Mouse (Mus musculus) mouse embryonic stem cell (cell line): ENCODE results near the gene Cab39l.

Experiments used
- in situ Hi-C, 2 experiments: fragments of 300-500 bp; cut with MboI; formaldehyde crosslinking; loops; 1 replicate in 1 of 2; 3 replicates in 1 of 2; pipeline ENCODE4 v1.14.3; 2019 to 2020; ENCODE audit warnings: low sequenced_read_pairs in 2 of 2, low pct_unique_long_range_greater_than_20kb in 1 of 2, mixed read lengths in 1 of 2; ENCODE audit not compliant: unreplicated experiment in 1 of 2

Gene Cab39l

GRCm38 (mm10) chr14:59612920-59613625 lies 172.3 kb downstream of the Cab39l start:
- in situ Hi-C loops = loop anchor here (5.0 to 10.0 kb wide), 2 partner anchors 332 to 404 kb away; no protein-coding TSS in a partner anchor

DNA sequence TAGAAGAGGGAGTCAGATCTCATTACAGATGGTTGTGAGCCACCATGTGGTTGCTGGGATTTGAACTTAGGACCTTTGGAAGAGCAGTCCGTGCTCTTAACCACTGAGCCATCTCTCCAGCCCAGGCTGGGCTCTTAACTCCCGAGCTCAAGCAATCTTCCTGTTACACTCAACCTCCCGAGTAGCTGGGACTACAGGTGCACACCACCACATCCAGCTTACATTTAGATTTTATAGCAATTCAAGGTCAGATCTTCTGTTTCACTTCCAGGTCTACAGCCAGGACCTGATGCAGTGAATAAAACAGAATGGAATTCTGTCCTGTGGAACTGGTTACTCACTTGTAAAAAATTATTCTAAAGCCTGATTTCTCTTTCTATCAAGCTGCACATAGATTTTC lies 173.4 kb downstream of the Cab39l start:
- in situ Hi-C loops = loop anchor here (5.0 to 10.0 kb wide), 2 partner anchors 331 to 403 kb away; no protein-coding TSS in a partner anchor

- in situ Hi-C loops = loop anchor here in 1 of 2 experiments (10.0 kb wide), 1 partner anchor 328 kb away; no protein-coding TSS in a partner anchor
Measured at GRCm38 (mm10) chr14:59616802-59617201, 176.0 kb downstream of the Cab39l start.

DNA sequence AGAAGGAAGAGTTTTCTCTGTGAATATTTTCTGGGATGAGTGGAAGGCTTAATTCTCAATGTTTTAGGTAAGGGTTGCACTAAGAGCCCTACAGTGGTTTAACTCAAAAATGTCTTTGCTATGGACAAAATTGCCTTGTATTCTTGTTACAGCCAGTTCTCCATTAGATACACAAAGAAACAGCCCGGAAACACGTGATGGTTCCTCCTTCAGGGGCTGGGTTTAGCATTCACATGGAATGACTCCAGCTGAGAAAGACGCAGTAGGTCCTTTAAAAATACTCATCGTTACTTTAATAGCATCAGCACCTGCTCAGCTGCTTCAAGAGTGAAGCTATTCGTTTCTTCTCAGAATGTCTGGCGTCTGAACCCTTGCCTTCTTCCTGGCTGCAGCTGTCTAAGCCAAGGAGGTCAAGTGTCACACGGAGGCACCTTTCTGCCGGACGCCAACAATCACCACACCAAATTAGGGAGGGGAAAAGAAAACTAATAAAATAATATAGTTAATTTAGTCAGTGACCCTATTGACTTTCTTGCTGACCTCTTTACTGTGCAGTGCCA lies 183.6 kb downstream of the Cab39l start:
- in situ Hi-C loops = no loop called here

DNA sequence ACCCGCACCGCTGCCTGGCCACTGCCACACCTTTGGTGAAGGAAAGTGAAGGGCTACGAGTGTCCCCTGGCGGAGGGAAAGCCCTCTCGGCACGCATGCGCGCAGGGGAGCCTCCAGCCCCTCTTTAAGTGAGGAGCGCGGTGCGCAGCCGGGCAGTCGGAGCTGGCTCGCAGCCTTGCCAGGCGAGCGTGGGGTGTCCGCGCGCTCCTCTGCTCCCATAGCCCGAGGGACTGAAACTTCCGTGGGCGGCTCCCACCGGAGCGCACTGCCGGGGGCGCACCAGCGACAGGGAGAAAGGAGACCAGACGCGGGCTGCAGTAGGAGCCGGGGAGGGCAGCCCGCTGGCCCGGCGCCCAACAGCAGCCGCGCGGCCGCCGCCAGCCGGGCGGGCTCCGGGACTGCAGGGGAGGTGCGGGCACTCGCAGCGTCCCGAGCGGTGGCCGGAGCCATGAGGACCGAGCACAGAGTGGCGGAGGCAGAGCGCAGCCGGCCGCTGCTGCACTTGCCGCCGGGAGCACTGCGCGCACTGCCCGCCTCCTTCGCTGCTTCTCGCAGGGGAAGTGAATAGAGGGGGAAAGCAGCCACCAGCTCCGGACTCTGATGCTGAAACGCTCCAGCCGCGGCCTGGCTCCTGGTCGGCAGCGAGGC lies 184.5 kb downstream of the Cab39l start, which contains the start of gene Shisa2:
Shisa2 (plus strand) TSS at position 151 of the 648 bp plus-strand sequence.
- in situ Hi-C loops = no loop called here

DNA sequence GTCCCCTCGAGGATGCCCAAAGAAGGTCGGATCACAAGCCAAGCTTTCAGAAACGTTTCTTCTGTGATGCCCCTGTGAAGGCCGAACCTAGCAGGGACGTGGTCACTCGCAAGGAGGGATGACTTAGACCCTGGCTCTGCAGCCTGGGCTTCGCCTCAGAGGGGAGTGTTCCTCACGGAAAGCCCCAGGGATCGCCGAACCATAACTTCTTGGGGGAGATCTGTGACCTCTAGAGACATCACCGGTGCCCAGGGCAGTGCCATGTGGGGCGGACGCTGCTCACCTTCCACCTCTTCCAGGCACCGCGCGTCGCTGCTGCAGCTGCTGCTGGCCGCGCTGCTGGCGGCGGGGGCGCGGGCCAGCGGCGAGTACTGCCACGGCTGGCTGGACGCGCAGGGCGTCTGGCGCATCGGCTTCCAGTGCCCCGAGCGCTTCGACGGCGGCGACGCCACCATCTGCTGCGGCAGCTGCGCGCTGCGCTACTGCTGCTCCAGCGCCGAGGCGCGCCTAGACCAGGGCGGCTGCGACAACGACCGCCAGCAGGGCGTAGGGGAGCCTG lies 185.1 kb downstream of the Cab39l start:
- in situ Hi-C loops = no loop called here

DNA sequence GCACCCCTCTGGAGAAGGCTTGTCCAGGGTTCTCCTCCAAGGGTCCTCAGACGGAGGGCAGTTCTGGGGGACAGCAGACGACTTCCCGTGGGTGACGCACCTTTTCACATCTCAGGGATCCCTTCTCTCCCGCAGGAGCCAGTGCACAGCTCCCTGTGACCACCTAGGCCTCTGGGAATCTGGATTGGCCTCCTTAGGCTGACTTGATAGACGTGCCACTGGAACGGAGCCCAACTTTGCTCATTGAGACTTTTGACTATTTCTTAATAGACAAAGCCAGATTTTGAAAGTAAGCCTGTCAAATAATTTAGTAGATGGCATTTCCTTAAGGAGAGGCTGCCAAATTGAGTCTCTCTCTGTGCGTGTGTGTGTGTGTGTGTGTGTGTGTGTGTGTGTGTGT lies 185.9 kb downstream of the Cab39l start:
- in situ Hi-C loops = no loop called here

DNA sequence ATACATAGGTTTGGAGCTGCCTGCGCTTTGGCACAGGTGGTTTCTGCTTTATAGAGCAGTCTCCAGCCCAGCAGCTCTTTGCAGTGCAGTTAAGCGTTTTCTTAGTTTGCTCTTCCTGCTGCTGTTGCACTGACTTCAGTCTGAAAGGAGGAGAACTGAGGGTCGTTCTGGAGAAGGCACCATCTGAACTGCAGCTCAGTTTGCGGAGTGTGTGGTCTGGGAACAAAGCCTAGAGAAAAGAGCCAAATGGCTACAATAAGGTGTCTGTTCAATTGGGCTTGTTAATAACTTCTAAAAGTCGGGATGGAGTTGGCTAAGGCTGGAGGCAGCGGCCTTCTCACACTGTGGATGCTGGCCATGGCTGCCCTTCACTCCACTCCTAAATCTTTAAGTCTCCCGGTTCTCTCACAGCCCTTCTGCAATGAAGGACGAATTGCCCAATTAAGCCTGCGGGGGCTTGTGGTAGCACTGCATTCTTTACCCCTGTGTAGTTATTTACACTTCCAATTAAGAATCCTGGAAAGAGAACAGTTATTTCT lies 186.4 kb downstream of the Cab39l start:
- in situ Hi-C loops = no loop called here

- in situ Hi-C loops = no loop called here
Measured at GRCm38 (mm10) chr14:59627823-59628222, 187.1 kb downstream of the Cab39l start.

DNA sequence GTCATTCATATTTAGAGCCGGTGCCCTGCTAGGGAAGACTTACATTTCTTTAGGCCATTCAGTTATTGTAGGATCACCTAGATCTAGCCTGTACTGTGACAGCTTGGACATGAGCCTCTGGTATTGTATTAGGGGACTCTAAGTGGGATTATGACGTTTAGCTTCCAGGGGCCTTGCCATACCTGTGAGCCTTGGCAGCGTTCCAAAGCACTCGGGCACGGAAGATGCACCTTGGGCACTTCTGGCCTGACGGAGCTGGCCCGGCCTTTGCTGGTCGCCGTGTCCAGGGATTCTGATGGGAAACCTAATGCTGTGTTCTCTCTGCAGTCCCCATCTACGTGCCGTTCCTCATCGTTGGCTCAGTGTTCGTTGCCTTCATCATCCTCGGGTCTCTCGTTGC lies 188.5 kb downstream of the Cab39l start:
- in situ Hi-C loops = no loop called here

DNA sequence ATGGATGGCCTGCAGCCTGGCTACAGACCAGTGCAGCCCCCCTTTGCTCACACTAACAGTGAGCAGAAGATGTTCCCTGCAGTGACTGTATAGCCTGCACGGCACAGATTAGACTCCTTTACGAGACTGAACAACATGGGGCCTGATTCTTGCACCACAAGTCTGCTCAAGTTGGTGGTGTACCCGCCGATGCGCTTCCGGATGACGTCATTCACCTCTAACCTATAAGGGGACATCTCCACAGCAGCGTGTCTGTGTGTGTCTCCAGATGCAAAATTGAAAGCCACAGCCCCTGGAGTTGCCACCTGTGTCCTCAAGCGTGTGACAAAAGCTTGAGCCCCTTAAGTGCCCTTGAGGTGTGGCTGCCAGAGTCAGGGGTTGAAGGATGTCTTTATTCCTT lies 189.3 kb downstream of the Cab39l start:
- in situ Hi-C loops = no loop called here

DNA sequence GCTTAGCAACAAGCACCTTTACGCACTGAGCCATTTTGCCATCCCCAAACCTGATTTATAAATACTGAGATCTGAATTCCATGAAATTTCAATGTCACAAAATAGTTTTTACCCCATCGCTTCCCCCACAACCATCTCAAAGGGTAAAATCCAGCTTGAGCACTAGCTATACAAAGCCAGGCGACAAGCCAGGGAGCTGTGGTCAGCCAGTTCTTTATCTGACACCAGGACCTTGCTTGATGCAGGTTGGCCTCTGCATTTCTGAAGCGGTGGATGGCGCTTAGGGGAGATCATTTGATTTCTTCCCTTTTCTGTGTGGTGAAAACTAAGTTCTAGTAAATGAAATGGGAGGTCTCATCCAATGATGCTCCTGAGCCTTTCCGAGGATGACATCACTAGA lies 191.3 kb downstream of the Cab39l start:
- in situ Hi-C loops = no loop called here

DNA sequence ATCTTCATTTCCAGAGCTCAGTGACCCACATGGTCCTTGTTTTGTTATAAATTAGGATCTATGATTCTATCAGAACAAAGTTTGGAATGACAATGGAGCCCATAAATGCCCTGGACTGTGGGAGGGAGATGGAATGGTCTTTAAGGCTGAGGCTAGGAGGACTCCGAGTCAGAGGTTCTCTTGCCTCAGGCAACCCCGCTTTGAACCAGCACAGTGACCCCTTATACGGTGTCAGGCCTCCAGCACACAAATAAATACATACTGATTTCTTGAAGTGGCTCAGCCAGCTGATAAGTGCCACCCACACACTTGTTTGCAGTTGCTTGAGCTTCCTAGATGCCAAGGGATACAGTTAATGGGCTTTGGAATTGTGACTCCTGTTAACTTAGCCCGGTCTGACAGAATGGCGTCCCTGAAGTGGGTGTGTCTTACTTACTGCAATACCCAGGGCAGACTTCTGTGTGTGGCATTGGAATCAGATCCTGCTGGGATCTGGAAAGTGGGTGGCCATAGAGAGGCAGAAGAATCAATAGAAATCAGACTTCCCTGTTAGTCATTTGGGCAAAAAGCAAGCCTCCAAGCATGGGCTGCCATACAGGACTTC lies 192.6 kb downstream of the Cab39l start:
- in situ Hi-C loops = no loop called here

DNA sequence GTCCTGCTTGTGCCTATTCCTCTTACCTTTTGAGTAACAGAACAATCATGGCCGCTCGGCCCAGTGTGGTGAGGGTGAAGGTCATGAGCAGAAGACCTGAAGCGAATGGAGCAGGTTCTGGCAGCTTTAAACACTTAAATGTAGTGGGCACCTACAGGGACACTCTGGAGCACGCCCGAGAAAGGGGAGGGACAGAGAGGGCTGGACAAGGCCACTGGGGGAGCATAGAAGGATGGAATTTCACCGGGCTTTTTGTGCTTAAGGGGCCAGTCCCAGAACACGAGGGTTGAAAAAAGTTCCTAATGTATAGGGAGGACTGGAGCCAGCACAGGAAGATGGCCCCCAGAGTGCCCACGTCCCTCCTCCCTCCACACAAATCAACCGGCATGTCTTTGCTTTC lies 193.2 kb downstream of the Cab39l start:
- in situ Hi-C loops = no loop called here
